Mouse (Mus musculus): ENCODE measurements around the gene Il1f5.

Gene Il1f5

GRCm38 (mm10) chr2:24276654-24277053, at the start of gene Il1f5:
Il1f5 (plus strand) TSS chr2:24276954.
- DNase-seq (ENCODE audit: low read depth): no peak

GRCm38 (mm10) chr2:24227191-24227590, 49.6 kb upstream of the Il1f5 start:
- no peak for DNase-seq (ENCODE audit: low read depth)

GRCm38 (mm10) chr2:24267503-24267902, 9.3 kb upstream of the Il1f5 start:
- no peak for DNase-seq (ENCODE audit: low read depth)

GRCm38 (mm10) chr2:24273619-24274018, 3.1 kb upstream of the Il1f5 start:
- no peak for DNase-seq (ENCODE audit: low read depth)

DNA sequence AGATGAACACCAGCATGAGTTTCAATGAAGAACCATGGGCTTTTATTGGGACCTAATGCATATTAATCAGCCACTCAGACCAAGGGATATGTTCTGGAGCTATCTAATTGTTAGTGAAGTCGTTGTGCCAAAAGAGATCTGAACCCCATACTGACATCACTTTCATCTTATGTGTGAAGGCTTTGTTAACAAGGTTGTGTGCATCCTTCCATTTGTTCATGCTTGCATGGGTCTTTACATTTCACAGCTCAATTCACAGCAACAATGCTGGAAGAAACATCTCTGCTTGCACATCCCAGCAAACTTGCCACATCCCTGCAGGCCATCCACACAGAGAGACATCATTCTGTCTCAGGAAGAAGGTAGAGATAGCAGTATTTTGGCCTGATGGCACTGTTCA, 1.6 kb upstream of the Il1f5 start:
- no peak for DNase-seq (ENCODE audit: low read depth)

DNA sequence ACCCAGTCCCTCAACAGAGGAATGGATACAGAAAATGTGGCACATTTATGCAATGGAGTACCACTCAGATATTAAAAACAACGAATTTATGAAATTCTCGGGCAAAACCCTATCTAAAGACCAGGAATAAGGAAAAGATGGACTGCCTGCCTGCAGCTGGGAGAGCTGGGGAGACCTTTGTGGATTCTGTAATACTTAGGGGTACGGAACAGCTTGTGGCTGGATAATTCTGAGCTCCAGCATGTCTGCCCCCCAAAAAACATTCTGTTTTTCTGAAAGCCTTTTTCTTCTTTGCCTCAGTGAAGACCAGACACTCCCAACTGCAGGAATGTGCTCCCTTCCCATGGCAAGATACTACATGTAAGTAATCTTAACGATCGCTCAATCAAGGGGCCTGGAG, 14.1 kb downstream of the Il1f5 start, which contains the start of gene Il1f10:
Gene Il1f10, plus strand, starts transcription at position 301 of the 400 bp plus-strand sequence.
- DNase-seq (ENCODE audit: low read depth): no peak

GRCm38 (mm10) chr2:24294616-24295015, 17.9 kb downstream of the Il1f5 start:
- DNase-seq (ENCODE audit: low read depth): peak; percentile 11

DNA sequence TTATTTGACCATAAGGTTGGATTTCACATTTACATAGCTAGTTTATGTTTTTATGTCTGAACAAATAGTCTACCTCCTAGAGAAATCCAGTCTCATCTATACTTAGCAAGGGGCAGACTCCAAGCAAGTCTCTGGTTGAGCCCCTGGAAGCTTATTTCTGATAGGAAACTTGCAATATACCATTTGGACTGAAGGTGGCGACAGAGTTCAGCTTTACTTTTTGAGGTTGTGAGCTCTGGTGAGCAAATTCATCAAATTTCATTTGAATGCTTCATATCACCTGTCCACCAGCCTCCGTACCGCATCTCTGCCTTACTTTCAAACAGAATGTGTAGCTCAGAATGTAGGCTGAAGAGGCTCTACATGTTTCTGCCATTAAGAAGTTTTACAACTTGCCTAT, 20.1 kb downstream of the Il1f5 start:
- peak; percentile 50 for DNase-seq (ENCODE audit: low read depth)

GRCm38 (mm10) chr2:24311302-24312001, 34.7 kb downstream of the Il1f5 start:
- DNase-seq (ENCODE audit: low read depth): no peak

DNA sequence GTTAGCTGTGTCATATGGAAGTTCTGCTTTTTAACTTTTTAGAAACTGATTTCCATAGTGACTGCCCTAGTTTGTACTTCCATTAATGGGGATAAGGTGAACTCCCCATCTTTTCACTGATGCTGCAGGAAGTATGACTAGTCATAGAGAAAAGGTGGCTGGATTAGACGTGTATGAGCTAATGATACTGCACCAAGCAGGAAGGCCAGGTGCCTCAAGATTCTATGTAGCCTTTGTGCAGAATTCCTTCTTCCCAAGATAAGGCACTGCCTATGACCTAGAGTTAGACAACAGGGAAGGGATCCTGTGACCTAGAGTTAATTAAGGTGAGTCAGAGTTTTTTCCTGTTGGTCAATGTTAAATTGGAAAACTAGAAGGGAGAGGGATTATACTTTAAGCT, 40.2 kb downstream of the Il1f5 start:
- no peak for DNase-seq (ENCODE audit: low read depth)

GRCm38 (mm10) chr2:24317919-24318598, 41.3 kb downstream of the Il1f5 start:
- no peak for DNase-seq (ENCODE audit: low read depth)

All from NIH3T3 (cell line).